Mouse (Mus musculus): Measurements from ENCODE around the gene Arap1. TPM values are rescaled to one million over a fixed set of nuclear protein-coding genes. Genes with fewer than 3 reads are reported as not detected.

The Arap1 gene
- polyA plus RNA-seq, 1 experiment from 2014 or later, result 82.8 TPM

DNA sequence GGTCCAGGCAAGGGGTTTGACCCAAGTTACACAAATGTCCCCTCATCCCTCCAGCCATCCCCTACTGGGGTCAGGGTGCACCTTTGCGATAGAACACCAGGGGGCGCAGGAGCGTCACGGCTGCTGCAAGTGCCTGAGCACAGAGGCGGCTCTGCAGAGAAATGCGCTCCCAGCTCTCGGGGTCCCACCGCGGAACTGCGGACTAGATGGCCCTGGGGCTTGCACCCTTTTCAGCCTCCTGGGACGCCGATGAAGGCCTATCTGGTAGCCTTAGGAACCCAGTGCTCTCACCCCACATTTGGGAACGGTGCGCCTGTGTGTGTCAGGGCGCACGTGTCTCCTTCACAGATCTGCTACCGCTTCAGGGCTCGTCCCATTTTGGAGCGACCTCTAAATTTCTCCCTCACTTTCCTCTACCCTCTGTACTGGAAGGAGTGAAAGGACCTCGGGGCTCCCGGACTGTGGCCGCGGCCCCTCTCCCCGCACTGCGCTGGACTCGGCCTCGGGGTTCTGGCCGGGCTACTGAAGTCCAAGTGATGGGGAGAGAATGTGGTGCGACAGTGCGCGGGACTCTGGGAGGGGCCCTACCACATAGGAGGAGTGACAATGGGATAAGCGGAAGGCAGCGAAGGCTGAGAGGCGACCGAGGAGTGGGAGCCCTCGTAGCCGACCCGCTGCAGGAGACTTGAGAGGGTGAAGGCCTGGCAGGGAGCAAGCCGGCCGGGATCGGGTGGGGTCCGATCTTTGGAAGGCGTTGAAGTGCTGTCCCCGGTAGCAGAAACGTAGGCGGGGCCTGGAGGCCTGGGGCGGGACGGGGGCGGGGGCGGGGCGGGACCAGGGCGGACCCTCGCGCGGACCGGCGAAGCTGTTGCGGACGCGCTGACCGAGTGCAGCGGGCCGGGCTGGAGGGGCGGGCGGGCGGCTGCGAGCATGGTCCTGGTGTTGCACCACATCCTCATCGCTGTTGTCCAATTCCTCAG lies 102.8 kb downstream of the Arap1 start:
- ATAC-seq (ENCODE audit: insufficient number of reproducible peaks, low FRiP score, low TSS enrichment, low read depth), result peak; percentile 76
- Histone ChIP-seq H3K4me3 (replicated peaks) (peak overlapping the region; percentile 56), H3K9me3 (replicated peaks) (no peaks in the 10 kb centered on the region), H3K4me1 (peaks cover 4% of the 10 kb centered on the region; the same call in 1 of the 2 replicates), H3K27me3 (peaks cover 37% of the 10 kb centered on the region), H3K9ac (peak overlapping the region; percentile 21; the same call in 1 of the 2 replicates), H3K4me2 (replicated peaks) (peak overlapping the region; percentile 96), H3K27ac (replicated peaks) (no peak overlapping the region), H3K36me3 (no peaks in the 10 kb centered on the region)
- under 1% methylated on average over 61 of the region's 68 CpGs for WGBS

- 85% methylated on average over 3 of the region's 3 CpGs for WGBS
- no peak for ATAC-seq (ENCODE audit: insufficient number of reproducible peaks, low FRiP score, low TSS enrichment, low read depth)
- Histone ChIP-seq H3K9me3 (replicated peaks) (no peaks in the 10 kb centered on the region), H3K4me3 (replicated peaks) (peak overlapping the region; percentile 56; the same call in 1 of the 2 replicates), H3K27me3 (peaks cover 41% of the 10 kb centered on the region), H3K4me2 (replicated peaks) (no peak overlapping the region), H3K9ac (no peak overlapping the region), H3K36me3 (no peaks in the 10 kb centered on the region), H3K27ac (replicated peaks) (no peak overlapping the region), H3K4me1 (peaks cover 4% of the 10 kb centered on the region)
Observed at GRCm38 (mm10) chr7:101452669-101453068, 104.8 kb downstream of the Arap1 start.

DNA sequence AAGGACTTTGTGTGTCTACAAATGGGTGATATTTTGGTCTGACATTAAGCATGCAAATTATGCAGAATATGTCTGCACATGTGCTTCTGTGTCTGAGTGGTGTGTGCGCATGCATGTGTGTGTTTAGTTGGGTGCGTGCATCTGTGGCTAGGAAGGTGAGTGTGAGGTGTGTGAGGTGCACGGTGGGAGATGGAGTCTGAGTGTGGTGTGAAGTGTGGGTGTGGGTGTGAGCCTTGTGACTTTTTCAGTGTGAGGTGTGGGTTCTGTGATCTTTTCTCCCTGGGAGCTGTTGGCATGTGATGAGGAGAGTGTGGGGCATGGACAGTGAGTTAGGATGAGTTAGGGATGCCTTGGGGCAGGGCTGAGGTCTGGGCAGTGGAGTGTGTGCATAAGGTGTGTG lies 105.4 kb downstream of the Arap1 start:
- Histone ChIP-seq H3K9ac (no peak overlapping the region), H3K27ac (replicated peaks) (no peak overlapping the region), H3K4me3 (replicated peaks) (0 out of 2 replicates have a peak overlapping the region, but pooled peaks have one; percentile 56), H3K4me1 (peaks cover 4% of the 10 kb centered on the region), H3K9me3 (replicated peaks) (no peaks in the 10 kb centered on the region), H3K36me3 (no peaks in the 10 kb centered on the region), H3K27me3 (peaks cover 41% of the 10 kb centered on the region), H3K4me2 (replicated peaks) (no peak overlapping the region)
- 81% methylated on average over 3 of the region's 3 CpGs for WGBS
- no peak for ATAC-seq (ENCODE audit: insufficient number of reproducible peaks, low FRiP score, low TSS enrichment, low read depth)

DNA sequence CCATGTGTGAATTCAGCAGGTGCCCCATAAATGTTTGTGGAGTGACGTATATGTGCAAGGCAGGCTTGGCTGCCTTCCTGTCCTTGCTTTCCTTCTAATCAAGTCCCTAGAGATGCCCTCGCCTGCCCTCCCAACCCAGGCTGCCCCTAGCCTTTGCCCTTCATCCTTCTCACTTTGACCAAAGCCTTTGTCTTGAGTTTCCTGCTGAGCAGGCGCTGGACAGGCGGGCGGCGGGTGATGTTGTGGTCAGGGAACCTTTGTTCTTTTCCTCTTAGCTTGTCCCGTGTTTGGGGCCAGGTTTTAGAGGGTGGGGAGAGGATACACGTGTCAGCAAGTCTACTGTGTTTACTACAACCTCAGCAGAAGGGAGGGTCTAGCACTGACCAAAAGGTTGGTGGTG lies 105.9 kb downstream of the Arap1 start:
- no peak overlapping the region for H3K4me2 ChIP-seq (replicated peaks)
- no peak for ATAC-seq (ENCODE audit: insufficient number of reproducible peaks, low FRiP score, low TSS enrichment, low read depth)

DNA sequence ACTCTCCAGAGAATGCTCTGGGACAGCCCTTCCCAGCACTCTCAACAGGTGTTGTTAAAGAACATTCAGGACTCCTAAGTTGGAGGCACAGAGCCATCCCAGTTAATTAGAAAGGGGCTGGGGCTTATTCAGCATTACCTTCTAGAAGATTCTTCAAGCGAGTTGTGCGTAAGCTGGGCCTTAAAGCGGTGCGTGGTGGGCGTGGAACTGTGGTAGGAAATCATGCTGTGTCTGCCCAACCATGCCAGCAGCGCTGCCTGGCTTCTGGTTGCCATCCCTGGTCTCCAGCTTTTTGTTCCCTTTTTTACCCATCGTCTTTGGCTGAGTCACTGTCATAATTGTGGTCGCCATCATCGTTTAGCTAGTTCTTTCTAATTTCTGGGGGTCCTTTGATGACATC lies 106.6 kb downstream of the Arap1 start:
- Histone ChIP-seq H3K9me3 (replicated peaks) (no peaks in the 10 kb centered on the region), H3K9ac (no peak overlapping the region), H3K27me3 (peaks cover 41% of the 10 kb centered on the region), H3K36me3 (no peaks in the 10 kb centered on the region), H3K27ac (replicated peaks) (no peak overlapping the region), H3K4me1 (peaks cover 4% of the 10 kb centered on the region), H3K4me3 (replicated peaks) (no peak overlapping the region), H3K4me2 (replicated peaks) (no peak overlapping the region)
- WGBS, result 81% methylated on average over 9 of the region's 9 CpGs
- no peak for ATAC-seq (ENCODE audit: insufficient number of reproducible peaks, low FRiP score, low TSS enrichment, low read depth)

More for the DNA sequence above, 105.9 kb downstream of the Arap1 start:
- 23% methylated on average over 8 of the region's 8 CpGs for WGBS
- Histone ChIP-seq H3K36me3 (no peaks in the 10 kb centered on the region), H3K9ac (no peak overlapping the region), H3K9me3 (replicated peaks) (no peaks in the 10 kb centered on the region), H3K4me3 (replicated peaks) (no peak overlapping the region), H3K4me1 (peaks cover 4% of the 10 kb centered on the region), H3K27me3 (peaks cover 41% of the 10 kb centered on the region), H3K27ac (replicated peaks) (no peak overlapping the region)

DNA sequence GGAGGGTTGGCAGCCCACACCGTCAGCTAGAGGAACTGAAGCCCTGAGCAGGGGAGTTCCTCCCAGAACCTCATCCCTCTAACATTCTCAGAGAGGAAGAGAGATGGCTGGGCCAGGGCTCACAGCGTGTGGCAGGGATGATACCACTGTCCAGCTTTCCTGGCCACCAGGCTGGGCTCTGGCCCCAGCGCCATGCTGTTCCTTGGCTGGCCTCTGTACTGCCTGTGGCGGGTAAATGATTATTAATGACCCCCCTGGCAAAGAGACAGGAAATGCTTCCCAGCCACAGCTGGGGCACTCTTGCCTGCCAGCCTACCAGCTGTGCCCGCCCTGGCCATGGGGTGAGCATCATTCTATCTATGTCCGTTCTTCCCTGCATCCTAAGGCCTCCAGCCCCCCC lies 107.3 kb downstream of the Arap1 start:
- no peak for ATAC-seq (ENCODE audit: insufficient number of reproducible peaks, low FRiP score, low TSS enrichment, low read depth)
- no peak overlapping the region for H3K4me3 ChIP-seq (replicated peaks)
- 74% methylated on average over 6 of the region's 6 CpGs for WGBS
- H3K27me3 ChIP-seq, result peaks cover 37% of the 10 kb centered on the region
- no peak overlapping the region for H3K4me2 ChIP-seq (replicated peaks)
- H3K4me1 ChIP-seq, result peaks cover 5% of the 10 kb centered on the region
- no peak overlapping the region for H3K27ac ChIP-seq (replicated peaks)
- H3K9ac ChIP-seq, result no peak overlapping the region
- no peaks in the 10 kb centered on the region for H3K36me3 ChIP-seq
- no peaks in the 10 kb centered on the region for H3K9me3 ChIP-seq (replicated peaks)

DNA sequence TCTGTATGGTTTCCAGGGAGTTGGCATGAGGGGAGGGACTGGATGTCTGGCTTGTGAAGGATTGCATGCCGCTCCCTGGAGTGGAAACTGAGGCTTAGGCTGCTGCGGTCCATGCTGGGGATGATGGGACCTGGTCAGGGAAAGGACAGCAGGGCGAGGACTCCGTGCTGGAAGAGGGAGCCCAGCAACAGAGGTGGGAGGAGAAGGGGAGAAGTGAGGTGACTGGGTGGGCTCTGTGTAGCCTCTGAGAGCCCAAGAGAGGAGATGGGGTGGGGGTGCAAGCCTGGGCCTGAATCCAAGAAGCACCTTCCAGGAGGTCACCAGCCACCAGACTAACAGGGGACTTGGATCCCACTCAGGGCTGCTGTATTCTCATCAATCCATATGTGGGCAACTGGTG lies 108.5 kb downstream of the Arap1 start:
- Histone ChIP-seq H3K9ac (no peak overlapping the region), H3K4me1 (peaks cover 12% of the 10 kb centered on the region), H3K4me2 (replicated peaks) (no peak overlapping the region), H3K27me3 (peaks cover 35% of the 10 kb centered on the region), H3K36me3 (no peaks in the 10 kb centered on the region), H3K9me3 (replicated peaks) (no peaks in the 10 kb centered on the region), H3K27ac (replicated peaks) (no peak overlapping the region), H3K4me3 (replicated peaks) (no peak overlapping the region)
- no peak for ATAC-seq (ENCODE audit: insufficient number of reproducible peaks, low FRiP score, low TSS enrichment, low read depth)
- WGBS, result 69% methylated on average over 4 of the region's 4 CpGs

- H3K9ac ChIP-seq, result no peak overlapping the region
- no peak overlapping the region for H3K27ac ChIP-seq (replicated peaks)
- H3K27me3 ChIP-seq, result peaks cover 31% of the 10 kb centered on the region
- H3K4me2 ChIP-seq (replicated peaks), result no peak overlapping the region
- no peak overlapping the region for H3K4me3 ChIP-seq (replicated peaks)
- no peaks in the 10 kb centered on the region for H3K9me3 ChIP-seq (replicated peaks)
- no peaks in the 10 kb centered on the region for H3K36me3 ChIP-seq
- no peak for ATAC-seq (ENCODE audit: insufficient number of reproducible peaks, low FRiP score, low TSS enrichment, low read depth)
- peaks cover 9% of the 10 kb centered on the region for H3K4me1 ChIP-seq
- WGBS, result 24% methylated on average over 5 of the region's 5 CpGs
Observed at GRCm38 (mm10) chr7:101456789-101457188, 108.9 kb downstream of the Arap1 start.

DNA sequence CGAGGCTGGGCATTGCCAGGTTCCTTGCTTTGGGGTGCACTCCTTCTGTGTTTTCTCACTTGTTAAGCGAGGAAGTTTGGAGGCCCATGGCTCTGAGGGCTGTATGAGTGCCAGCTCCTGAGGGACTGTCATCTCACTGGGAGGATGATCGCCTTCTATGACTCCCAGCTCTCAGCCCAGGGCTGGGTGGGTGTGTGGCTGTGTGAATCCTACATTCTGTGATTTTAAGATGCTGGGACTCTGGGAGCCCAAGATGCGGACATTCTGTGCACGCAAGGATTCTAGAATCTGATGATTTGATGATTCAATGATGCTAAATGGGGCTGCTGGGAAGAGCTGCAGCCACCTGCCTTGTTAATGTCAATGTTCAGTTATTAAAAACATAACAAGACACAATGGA lies 109.4 kb downstream of the Arap1 start:
- Histone ChIP-seq H3K27ac (replicated peaks) (no peak overlapping the region), H3K36me3 (no peaks in the 10 kb centered on the region), H3K27me3 (peaks cover 26% of the 10 kb centered on the region), H3K9me3 (replicated peaks) (no peaks in the 10 kb centered on the region), H3K9ac (no peak overlapping the region), H3K4me2 (replicated peaks) (no peak overlapping the region), H3K4me1 (peaks cover 9% of the 10 kb centered on the region), H3K4me3 (replicated peaks) (no peak overlapping the region)
- WGBS, result 67% methylated on average over 5 of the region's 5 CpGs
- no peak for ATAC-seq (ENCODE audit: insufficient number of reproducible peaks, low FRiP score, low TSS enrichment, low read depth)

DNA sequence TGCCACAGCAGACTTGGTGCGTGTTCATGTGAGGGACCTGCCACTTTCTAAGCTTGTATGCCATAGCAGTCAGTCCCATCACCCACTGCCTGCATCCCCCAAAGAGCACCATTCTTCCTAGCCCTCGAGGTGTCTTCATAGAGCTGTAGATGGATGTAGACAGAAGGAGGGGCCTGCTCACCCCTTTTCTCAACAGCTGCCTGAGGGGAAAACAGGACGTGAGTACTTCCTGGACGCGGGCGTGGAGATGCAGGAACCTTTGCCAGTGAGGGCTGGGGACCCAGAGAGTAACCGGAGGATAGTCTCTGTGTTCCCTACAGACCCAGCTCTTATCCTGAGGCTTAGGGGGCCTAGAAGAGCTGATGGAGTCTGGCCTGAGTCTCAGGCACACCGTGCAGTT lies 109.9 kb downstream of the Arap1 start:
- 35% methylated on average over 8 of the region's 8 CpGs for WGBS
- Histone ChIP-seq H3K27ac (replicated peaks) (no peak overlapping the region), H3K4me3 (replicated peaks) (no peak overlapping the region), H3K9ac (no peak overlapping the region), H3K9me3 (replicated peaks) (no peaks in the 10 kb centered on the region), H3K4me1 (peaks cover 9% of the 10 kb centered on the region), H3K36me3 (no peaks in the 10 kb centered on the region), H3K27me3 (peaks cover 20% of the 10 kb centered on the region), H3K4me2 (replicated peaks) (no peak overlapping the region)
- ATAC-seq (ENCODE audit: insufficient number of reproducible peaks, low FRiP score, low TSS enrichment, low read depth), result no peak

DNA sequence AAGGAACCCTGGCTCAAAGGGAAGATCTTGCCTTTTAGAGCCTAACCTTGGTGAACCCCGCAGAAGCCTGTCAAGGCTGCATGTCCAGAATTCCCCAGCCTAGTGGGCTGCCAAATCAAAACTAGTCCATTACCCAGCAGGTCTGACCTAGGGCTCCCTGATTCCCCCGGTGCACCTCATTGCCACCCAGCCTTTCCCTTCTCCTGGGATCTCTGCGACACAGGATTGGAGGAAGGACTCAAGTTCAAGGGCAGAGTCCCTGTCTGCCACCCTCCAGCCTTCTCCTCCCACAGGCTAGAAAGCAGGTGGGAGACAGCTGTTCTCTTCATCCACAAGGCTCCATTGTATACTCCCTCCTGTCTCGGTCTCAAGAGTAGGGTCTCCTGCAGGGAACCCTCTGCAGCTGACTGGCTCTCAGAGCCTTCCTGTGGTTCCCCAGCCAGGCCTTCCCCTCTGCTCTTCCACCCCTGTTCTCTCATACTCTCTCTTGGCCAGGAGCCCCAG lies 110.5 kb downstream of the Arap1 start:
- Histone ChIP-seq H3K27me3 (peaks cover 15% of the 10 kb centered on the region), H3K27ac (replicated peaks) (no peak overlapping the region), H3K4me3 (replicated peaks) (no peak overlapping the region), H3K36me3 (no peaks in the 10 kb centered on the region), H3K9me3 (replicated peaks) (no peaks in the 10 kb centered on the region), H3K4me2 (replicated peaks) (no peak overlapping the region), H3K4me1 (peaks cover 9% of the 10 kb centered on the region), H3K9ac (no peak overlapping the region)
- no peak for ATAC-seq (ENCODE audit: insufficient number of reproducible peaks, low FRiP score, low TSS enrichment, low read depth)
- 70% methylated on average over 4 of the region's 4 CpGs for WGBS

All from embryonic facial prominence, embryonic 15.5 days (tissue).